Mouse (Mus musculus) E14TG2a.4 (cell line): ENCODE measurements around the gene Atp2a1.

Source experiments
- CTCF ChIP-seq: conservative IDR thresholded peaks from 2 replicates; pipeline ENCODE4 v1.5.1; 2014; ENCODE audit warnings: low read length
- POU5F1 ChIP-seq: IDR thresholded peaks from 2 replicates; pipeline ENCODE4 v1.6.1; 2014; ENCODE audit warnings: low read length, borderline replicate concordance

- TF ChIP-seq CTCF (no peak), POU5F1 (no peak)
Measured at GRCm38 (mm10) chr7:126501684-126502022, 38.7 kb upstream of the Atp2a1 start.
